Mouse (Mus musculus): Measurements from ENCODE around the gene Plin3.

Gene Plin3

GRCm38 (mm10) chr17:56251136-56251829 lies 41.4 kb downstream of the Plin3 start:
- in situ Hi-C loops (cut with MboI, MseI) = loop anchor here (5.0 kb wide), 1 partner anchor 49 kb away; no protein-coding TSS in a partner anchor

GRCm38 (mm10) chr17:56245608-56246007 lies 47.1 kb downstream of the Plin3 start:
- in situ Hi-C loops (cut with MboI, MseI) = no loop called here

- in situ Hi-C loops (cut with MboI, MseI) = no loop called here
These were observed 50.9 kb downstream of the Plin3 start for GRCm38 (mm10) chr17:56241541-56242401.

GRCm38 (mm10) chr17:56233818-56234469 lies 58.7 kb downstream of the Plin3 start:
- in situ Hi-C loops (cut with MboI, MseI) = no loop called here

- in situ Hi-C loops (cut with MboI, MseI) = no loop called here
These were observed 59.3 kb downstream of the Plin3 start for GRCm38 (mm10) chr17:56233389-56233788.

- in situ Hi-C loops (cut with MboI, MseI) = no loop called here
These were observed 62.7 kb downstream of the Plin3 start for GRCm38 (mm10) chr17:56229943-56230342.
